Mouse (Mus musculus): ENCODE measurements around the gene Igtp.

GRCm38 (mm10) chr11:58167822-58168166 is 31.6 kb upstream of the Igtp start:
- TF ChIP-seq CTCF (IDR thresholded peaks at IDR 0.05; ENCODE audit: low read depth) (no peak), EP300 (IDR thresholded peaks at IDR 0.05; ENCODE audit: low read depth) (no peak)
